Mouse (Mus musculus): ENCODE measurements around the gene Serinc2.

GRCm38 (mm10) chr4:130315771-130316527 is 36.9 kb upstream of the Serinc2 start:
- TF ChIP-seq CTCF (IDR thresholded peaks at IDR 0.05; ENCODE audit: low read depth) = no peak
- no peak for TF ChIP-seq EP300 (IDR thresholded peaks at IDR 0.05; ENCODE audit: low read depth)

Measured in heart, postnatal 0 days (tissue).